Mouse (Mus musculus) liver, embryonic 14.5 days (tissue): ENCODE measurements around the gene Pde10a.

Experiments used
- CTCF ChIP-seq: IDR thresholded peaks from 2 replicates; pipeline ENCODE4 v1.5.1; 2016; ENCODE audit warnings: antibody characterized with exemption, low read depth, control low read depth
- EP300 ChIP-seq: IDR thresholded peaks from 2 replicates; pipeline ENCODE4 v1.6.1; 2016; ENCODE audit warnings: antibody characterized with exemption, low read depth

DNA sequence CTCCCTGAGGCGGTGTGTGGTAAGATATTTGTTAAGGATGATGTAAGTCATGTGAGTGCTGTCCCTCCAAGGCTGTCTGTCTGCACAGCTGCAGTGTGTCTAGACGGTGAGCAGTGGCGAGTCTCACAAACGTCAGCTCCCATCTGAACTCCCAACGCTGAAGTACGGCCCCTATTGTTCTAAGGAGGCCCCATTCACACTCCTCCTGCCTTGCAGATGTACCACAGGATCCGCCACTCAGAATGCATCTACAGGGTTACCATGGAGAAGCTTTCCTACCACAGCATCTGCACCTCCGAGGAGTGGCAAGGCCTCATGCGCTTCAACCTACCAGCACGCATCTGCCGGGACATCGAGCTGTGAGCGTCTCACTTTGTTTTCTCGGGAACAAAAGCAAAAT lies 436.5 kb downstream of the Pde10a start:
- no peak for TF ChIP-seq CTCF
- TF ChIP-seq EP300: no peak
